In the genomic region with DNA sequence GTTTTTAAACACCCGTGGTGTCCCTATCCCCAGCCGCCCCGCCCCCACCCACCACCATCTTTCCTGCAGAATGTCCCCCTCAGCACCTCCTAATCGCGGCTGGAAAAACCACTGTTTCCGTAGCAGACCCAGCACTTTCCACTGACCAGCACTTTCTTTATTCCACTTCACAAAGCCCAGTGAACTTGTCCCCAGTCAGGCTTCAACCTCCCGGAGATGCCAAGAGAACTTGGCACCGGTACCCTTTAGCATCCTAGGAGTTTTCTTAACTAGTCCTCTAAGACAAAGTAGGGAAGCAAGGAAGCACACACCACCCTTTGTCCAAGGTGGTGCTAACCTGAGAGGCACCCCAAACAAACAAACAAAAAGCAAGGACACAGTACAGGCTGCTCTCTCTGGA, we compare ENCODE assay signal across 8 mouse cellular contexts. TPM values are rescaled to one million over a fixed set of nuclear protein-coding genes. Genes with fewer than 3 reads are reported as not detected.
A peak's percentile ranks its signal among the peaks of the same experiment; 100 is the strongest.
DNase-seq lines count a peak whose midpoint lies in the region; ATAC-seq lines count a peak whose summit lies in the region.

No protein-coding gene starts in this region.

- peak overlapping the region; percentile 100 for H3K27ac ChIP-seq in intestine, embryonic 14.5 days (ENCODE audit: low read depth)
- peak overlapping the region; percentile 90; the same call in 1 of the 2 replicates for H3K27ac ChIP-seq in limb, embryonic 13.5 days
- H3K27ac ChIP-seq in midbrain, embryonic 15.5 days = peak overlapping the region; percentile 100

- no peaks in the 10 kb centered on the region for H3K9me3 ChIP-seq in intestine, embryonic 14.5 days (ENCODE audit: control insufficient read depth, low read length)
- H3K9me3 ChIP-seq in limb, embryonic 13.5 days = no peaks in the 10 kb centered on the region
- H3K9me3 ChIP-seq in midbrain, embryonic 15.5 days = no peaks in the 10 kb centered on the region

- H3K4me1 ChIP-seq in intestine, embryonic 14.5 days (replicated peaks; ENCODE audit: control insufficient read depth, insufficient read depth, low read length) = peaks cover 24% of the 10 kb centered on the region; the same call in 1 of the 2 replicates
- H3K4me1 ChIP-seq in limb, embryonic 13.5 days = peaks cover 36% of the 10 kb centered on the region
- peaks cover 49% of the 10 kb centered on the region for H3K4me1 ChIP-seq in midbrain, embryonic 15.5 days

- no peaks in the 10 kb centered on the region for H3K36me3 ChIP-seq in intestine, embryonic 14.5 days (ENCODE audit: control insufficient read depth, insufficient read depth, low read length)
- no peaks in the 10 kb centered on the region for H3K36me3 ChIP-seq in limb, embryonic 13.5 days
- no peaks in the 10 kb centered on the region for H3K36me3 ChIP-seq in midbrain, embryonic 15.5 days (replicated peaks)

- DNase-seq in layer of hippocampus, adult 11-12 months (ENCODE audit: low spot score) = peak; percentile 39
- DNase-seq in layer of hippocampus, adult 9-10 months (ENCODE audit: low spot score) = no peak
- peak; percentile 60 for DNase-seq in cerebellum, adult 8-10 months
- peak; percentile 24 for DNase-seq in gastrocnemius, postnatal 10 days
- DNase-seq in intestine, embryonic 14.5 days (ENCODE audit: low spot score) = peak; percentile 66
- no peak for DNase-seq in spleen, postnatal 14 days (ENCODE audit: low spot score in 2 of 2)

- no peaks in the 10 kb centered on the region for H3K27me3 ChIP-seq in intestine, embryonic 14.5 days (replicated peaks; ENCODE audit: control insufficient read depth, insufficient read depth, low read length)
- H3K27me3 ChIP-seq in limb, embryonic 13.5 days = no peaks in the 10 kb centered on the region
- no peaks in the 10 kb centered on the region for H3K27me3 ChIP-seq in midbrain, embryonic 15.5 days (replicated peaks)

- peak overlapping the region; percentile 80 for H3K4me2 ChIP-seq in intestine, embryonic 14.5 days (ENCODE audit: low read length)
- H3K4me2 ChIP-seq in limb, embryonic 13.5 days (replicated peaks) = peak overlapping the region; percentile 78
- peak overlapping the region; percentile 76 for H3K4me2 ChIP-seq in midbrain, embryonic 15.5 days

- 3% methylated on average over 8 of the region's 8 CpGs for WGBS in intestine, embryonic 14.5 days
- 2% methylated on average over 8 of the region's 8 CpGs for WGBS in limb, embryonic 13.5 days
- WGBS in midbrain, embryonic 15.5 days = 3% methylated on average over 8 of the region's 8 CpGs

- peak overlapping the region; percentile 83 for H3K4me3 ChIP-seq in intestine, embryonic 14.5 days (ENCODE audit: low read depth, low read length)
- peak overlapping the region; percentile 71 for H3K4me3 ChIP-seq in limb, embryonic 13.5 days
- H3K4me3 ChIP-seq in midbrain, embryonic 15.5 days = peak overlapping the region; percentile 86

- H3K9ac ChIP-seq in intestine, embryonic 14.5 days (ENCODE audit: low read length) = peak overlapping the region; percentile 91
- peak overlapping the region; percentile 81 for H3K9ac ChIP-seq in limb, embryonic 13.5 days
- peak overlapping the region; percentile 100 for H3K9ac ChIP-seq in midbrain, embryonic 15.5 days

- ATAC-seq in intestine, embryonic 14.5 days (replicated peaks; ENCODE audit: low FRiP score, low TSS enrichment, low read depth) = no peak
- no peak for ATAC-seq in limb, embryonic 13.5 days (ENCODE audit: low FRiP score, low read depth)
- ATAC-seq in midbrain, embryonic 15.5 days (replicated peaks) = no peak

RNA-seq across cellular contexts. Expression of a gene that starts 2.2 kb away (rescaled TPM):
- 10 to 100 TPM; 13.6 to 17.3 TPM for total RNA-seq in gastrocnemius, postnatal 10 days (2021)
- 30.5 and 33.1 TPM in 2 replicates for polyA plus RNA-seq in intestine, embryonic 14.5 days (2014; fragmentation: Nextera tagmentation; extraction: Ambion mirVana)
- 20.0 and 21.7 TPM in 2 replicates for polyA plus RNA-seq in limb, embryonic 13.5 days (2015; fragmentation: Nextera tagmentation; extraction: Ambion mirVana)
- polyA plus RNA-seq in midbrain, embryonic 15.5 days (2015; fragmentation: Nextera tagmentation; extraction: Ambion mirVana) = 117 and 118 TPM in 2 replicates

Comparison
In these comparisons a context has a peak if more than half of its experiments do, and no peak if none do; other contexts are left out.
1. DNase-seq: peak in layer of hippocampus, adult 11-12 months (single experiment), cerebellum, adult 8-10 months (single experiment), gastrocnemius, postnatal 10 days (single experiment) and intestine, embryonic 14.5 days (single experiment); none in layer of hippocampus, adult 9-10 months (single experiment) and spleen, postnatal 14 days (0 of 2).
2. Peak in every context shown above with its lines, with median percentiles within 50 percentile points of each other: H3K27ac ChIP-seq, H3K4me2 ChIP-seq, H3K4me3 ChIP-seq and H3K9ac ChIP-seq.